Mouse (Mus musculus) cortical plate, adult 2 months (tissue): ENCODE measurements around the gene Ngfr.

Source experiments
- CTCF ChIP-seq: fragments of 200-500 bp; IDR thresholded peaks from 2 replicates; pipeline ENCODE4 v1.5.1; 2011; ENCODE audit warnings: mild to moderate bottlenecking, control low read depth, low read length; ENCODE audit not compliant: insufficient read depth; ENCODE audit errors: extremely low read depth
- POLR2A ChIP-seq: fragments of 200-500 bp; IDR thresholded peaks from 2 replicates; pipeline ENCODE4 v1.6.1; 2011; ENCODE audit warnings: mild to moderate bottlenecking, low read length, control low read depth; ENCODE audit not compliant: insufficient read depth; ENCODE audit errors: extremely low read depth

DNA sequence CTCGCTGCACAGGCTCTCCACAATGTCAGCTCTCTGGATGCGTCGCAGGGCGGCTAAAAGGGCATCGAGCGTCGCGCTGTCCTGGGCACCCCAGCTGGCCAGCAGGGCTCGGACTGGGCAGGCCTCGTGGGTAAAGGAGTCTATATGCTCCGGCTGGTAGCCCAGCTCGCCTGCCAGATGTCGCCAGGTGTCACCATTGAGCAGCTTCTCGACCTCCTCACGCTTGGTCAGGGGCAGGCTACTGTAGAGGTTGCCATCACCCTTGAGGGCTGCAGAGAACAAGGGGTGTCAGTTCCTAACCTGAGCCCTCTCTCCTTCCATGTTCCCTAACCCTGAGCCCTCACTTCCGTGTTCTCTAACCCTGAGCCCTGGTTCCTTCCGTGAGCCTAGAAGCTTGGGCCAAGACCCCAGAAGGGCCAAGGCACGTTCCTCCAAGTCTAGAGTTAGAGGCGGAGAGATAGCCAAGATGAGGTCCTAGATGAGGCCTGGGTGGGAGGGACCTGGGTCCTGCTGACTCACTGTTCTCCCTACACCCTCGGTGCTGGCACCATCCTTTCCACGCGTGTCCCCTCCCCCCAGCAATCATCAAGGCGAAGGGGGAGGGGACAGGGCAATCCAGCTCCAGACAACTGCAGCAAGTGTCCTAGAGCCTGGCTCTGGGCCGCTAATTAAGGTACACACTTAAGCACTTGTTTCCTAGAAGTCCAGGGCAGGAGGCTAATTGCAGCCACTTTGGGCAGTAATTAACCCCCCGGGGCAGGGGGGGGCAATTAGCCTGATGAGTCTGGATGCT, 16.5 kb downstream of the Ngfr start:
- no peak for TF ChIP-seq POLR2A
- TF ChIP-seq CTCF: no peak
